Mouse (Mus musculus): ENCODE measurements around the gene Capzb.

- TF ChIP-seq GATA1 (IDR thresholded peaks at IDR 0.05; ENCODE audit: borderline replicate concordance, low read length): no peak
- TF ChIP-seq FLI1 (IDR thresholded peaks at IDR 0.05; ENCODE audit: low read length): no peak
Observed at GRCm38 (mm10) chr4:139270168-139270567, 77.5 kb downstream of the Capzb start.
